16 mouse cellular contexts compared by ENCODE assay signal in genomic region chr9:107470427-107470826, GRCm38 (mm10).
DNase-seq lines count a peak whose midpoint lies in the region; ATAC-seq lines count a peak whose summit lies in the region.
"Had no signal": no experiment of that assay in that cellular context is flagged by ENCODE, and none has a peak within 500 bp of the region (broad histone marks: within the 10 kb centered on the region; RNA-seq: fewer than 3 reads in every experiment).

No protein-coding gene starts in this region.

- H3K27me3 ChIP-seq in forebrain, embryonic 12.5 days = peaks cover 71% of the 10 kb centered on the region
- peaks cover 92% of the 10 kb centered on the region for H3K27me3 ChIP-seq in limb, embryonic 13.5 days
- H3K27me3 ChIP-seq: heart, embryonic 12.5 days had no signal

- no peak overlapping the region for H3K9ac ChIP-seq in forebrain, embryonic 12.5 days
- H3K9ac ChIP-seq in limb, embryonic 13.5 days = no peak overlapping the region; the same call in 1 of the 2 replicates
- H3K9ac ChIP-seq: heart, embryonic 12.5 days; neural tube, embryonic 12.5 days had no signal

- H3K4me3 ChIP-seq in forebrain, embryonic 12.5 days (replicated peaks) = no peak overlapping the region
- no peak overlapping the region for H3K4me3 ChIP-seq in limb, embryonic 13.5 days
- H3K4me3 ChIP-seq: heart, embryonic 12.5 days; neural tube, embryonic 12.5 days had no signal

- H3K27ac ChIP-seq in forebrain, embryonic 12.5 days = peak overlapping the region; percentile 50; the same call in 1 of the 2 replicates
- no peak overlapping the region for H3K27ac ChIP-seq in limb, embryonic 13.5 days
- H3K27ac ChIP-seq: neural tube, embryonic 12.5 days had no signal

- intact Hi-C loops in left cerebral cortex, postnatal 4 days (cut with DNase I) = no loop called here
- intact Hi-C loops in left cerebral cortex, postnatal 14 days (cut with DNase I) = no loop called here

- H3K9me3 ChIP-seq in forebrain, embryonic 12.5 days = no peaks in the 10 kb centered on the region
- no peaks in the 10 kb centered on the region for H3K9me3 ChIP-seq in limb, embryonic 13.5 days
- H3K9me3 ChIP-seq: heart, embryonic 12.5 days; neural tube, embryonic 12.5 days had no signal

- no peaks in the 10 kb centered on the region for H3K36me3 ChIP-seq in forebrain, embryonic 12.5 days (replicated peaks)
- H3K36me3 ChIP-seq in limb, embryonic 13.5 days = no peaks in the 10 kb centered on the region
- H3K36me3 ChIP-seq: heart, embryonic 12.5 days; neural tube, embryonic 12.5 days had no signal

- WGBS in forebrain, embryonic 12.5 days = 25% methylated on average over 15 of the region's 15 CpGs
- WGBS in limb, embryonic 13.5 days = 29% methylated on average over 15 of the region's 15 CpGs

- DNase-seq in left cerebral cortex, postnatal 4 days = peak; percentile 35
- no peak for DNase-seq in left cerebral cortex, postnatal 14 days (ENCODE audit: low spot score in 2 of 2)
- peak; percentile 14 for DNase-seq in Muller cell, postnatal 12 days (ENCODE audit: inconsistent ontology term)
- no peak for DNase-seq in spleen, adult 18-20 months
- no peak for DNase-seq in cerebellum, postnatal 14 days
- no peak for DNase-seq in adrenal gland, adult 18-20 months (ENCODE audit: low spot score in 2 of 2)
- DNase-seq: cerebellum, adult 8-10 months; kidney, adult 11 months; right cerebral cortex, postnatal 25 days; thymus, adult 2 months had no signal

- peaks cover 31% of the 10 kb centered on the region for H3K4me1 ChIP-seq in forebrain, embryonic 12.5 days
- H3K4me1 ChIP-seq in limb, embryonic 13.5 days = peaks cover 21% of the 10 kb centered on the region

- peak; percentile 59 for ATAC-seq in forebrain, embryonic 12.5 days (ENCODE audit: low FRiP score)
- ATAC-seq in limb, embryonic 13.5 days (ENCODE audit: low FRiP score, low read depth) = no peak
- ATAC-seq: lung, postnatal 0 days had no signal

- H3K4me2 ChIP-seq in forebrain, embryonic 12.5 days = peak overlapping the region; percentile 0; the same call in 1 of the 2 replicates
- peak overlapping the region; percentile 37 for H3K4me2 ChIP-seq in limb, embryonic 13.5 days (replicated peaks)
- H3K4me2 ChIP-seq: heart, embryonic 12.5 days; liver, embryonic 11.5 days; neural tube, embryonic 12.5 days had no signal

Comparison
In these comparisons a context has a peak if more than half of its experiments do, and no peak if none do; other contexts are left out.
1. DNase-seq: peak in left cerebral cortex, postnatal 4 days (single experiment) and Muller cell, postnatal 12 days (single experiment); none in left cerebral cortex, postnatal 14 days (0 of 2), spleen, adult 18-20 months (0 of 2), cerebellum, postnatal 14 days (0 of 2) and adrenal gland, adult 18-20 months (0 of 2).